Mouse (Mus musculus) left cerebral cortex, postnatal 36 days (tissue): ENCODE data around the gene Mybpc3. TPM values are rescaled to one million over a fixed set of nuclear protein-coding genes. Genes with fewer than 3 reads are reported as not detected.

Source experiments
- DNase-seq, 2 experiments: peaks; one replicate each; pipeline ENCODE4 v3.0.0; 2021 to 2022; ENCODE audit warnings: low spot score in 2 of 2, mixed read lengths in 1 of 2
- intact Hi-C: fragments of 180-260 bp; cut with DNase I; formaldehyde crosslinking; loops from one replicate; pipeline ENCODE4 v1.15.1; 2025
- total RNA-seq, 2 experiments: library from RNA; stranded (reverse); gene quantifications; 2 replicates each; pipeline ENCODE4 v1.2.3; 2021

The Mybpc3 gene
- total RNA-seq, 2 experiments from 2014 or later = 0.41 to 0.81 TPM

DNA sequence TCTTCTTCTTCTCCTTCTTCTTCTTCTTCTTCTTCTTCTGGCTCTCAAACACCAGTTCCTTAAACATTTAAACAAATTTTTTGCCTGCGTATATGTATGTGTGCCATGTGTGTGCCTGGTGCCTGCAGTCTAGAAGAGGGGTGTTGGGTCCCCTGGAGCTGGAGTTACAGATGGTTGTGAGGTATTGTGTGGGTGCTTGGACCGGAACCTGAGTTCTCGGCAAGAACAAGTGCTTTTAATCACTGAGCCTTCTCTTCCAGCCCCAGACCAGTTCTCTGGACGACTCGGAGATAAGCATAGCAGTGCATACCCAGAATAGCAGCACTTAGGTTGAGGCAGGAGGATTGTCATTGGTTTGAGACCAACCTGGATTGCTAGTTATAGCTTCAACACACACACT lies 1.1 kb upstream of the Mybpc3 start:
- intact Hi-C loops = loop anchor here (5.0 kb wide), 1 partner anchor 65 kb away; the partner anchor contains the start of gene Madd

DNA sequence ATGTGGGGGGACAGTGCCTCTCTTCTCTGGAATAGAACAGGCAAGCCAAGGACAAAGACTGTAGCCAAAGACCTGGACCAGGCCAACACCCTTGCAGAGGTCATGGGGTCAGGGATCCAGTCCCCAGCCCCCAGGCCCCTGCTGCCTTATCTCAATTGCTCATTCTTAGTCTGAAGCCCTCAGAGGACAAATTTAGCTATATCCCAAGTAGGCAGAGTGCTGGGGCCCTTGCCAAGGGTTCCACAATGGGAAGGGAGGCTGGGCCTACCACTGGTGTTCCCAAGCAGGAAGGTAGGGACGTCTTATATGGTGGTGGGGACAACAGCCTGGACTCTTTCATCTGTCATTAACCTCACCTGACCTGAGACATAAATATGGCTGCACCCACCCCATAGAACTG lies 703 bp downstream of the Mybpc3 start:
- intact Hi-C loops = loop anchor here (5.0 kb wide), 1 partner anchor 64 kb away; the partner anchor contains the start of gene Madd
- no peak for DNase-seq

More for the DNA sequence above, 1.1 kb upstream of the Mybpc3 start:
- peak; percentile 24 to 43 for DNase-seq

DNA sequence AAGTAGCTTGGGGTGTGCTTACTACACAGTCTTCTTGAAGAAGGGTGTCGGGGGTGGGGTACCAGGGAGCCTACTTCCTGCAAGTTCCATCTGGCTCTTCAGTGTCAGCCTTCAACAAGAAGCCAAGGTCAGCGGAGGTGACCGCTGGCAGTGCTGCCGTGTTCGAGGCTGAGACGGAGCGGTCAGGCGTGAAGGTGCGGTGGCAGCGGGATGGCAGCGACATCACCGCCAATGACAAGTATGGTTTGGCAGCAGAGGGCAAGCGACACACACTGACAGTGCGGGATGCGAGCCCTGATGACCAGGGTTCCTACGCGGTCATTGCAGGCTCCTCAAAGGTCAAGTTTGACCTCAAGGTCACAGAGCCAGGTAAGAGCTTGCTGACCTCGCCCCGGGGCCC lies 1.1 kb downstream of the Mybpc3 start:
- DNase-seq = no peak
- intact Hi-C loops = loop anchor here (5.0 kb wide), 1 partner anchor 63 kb away; the partner anchor contains the start of gene Madd

DNA sequence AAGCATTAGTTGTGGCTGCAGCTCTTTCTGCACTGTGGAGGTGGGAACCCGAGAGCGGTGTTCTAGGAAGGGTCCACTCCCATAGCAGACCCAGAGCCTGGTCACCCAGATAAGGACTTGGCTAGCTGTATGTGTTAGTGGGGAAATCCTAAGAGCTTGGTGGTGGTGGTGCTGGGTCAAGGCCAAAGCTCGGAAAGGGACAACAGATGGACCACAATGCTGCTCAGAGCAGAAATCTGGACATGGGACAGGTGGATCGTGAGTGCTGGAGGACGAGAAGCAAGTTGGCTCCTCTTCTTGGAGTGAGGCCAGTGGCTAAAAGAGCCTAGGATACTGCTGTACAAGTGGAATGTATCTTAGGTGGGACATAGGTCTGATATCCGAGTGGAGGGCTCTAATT lies 1.6 kb downstream of the Mybpc3 start:
- intact Hi-C loops = loop anchor here (5.0 kb wide), 1 partner anchor 63 kb away; the partner anchor contains the start of gene Madd
- DNase-seq = no peak

DNA sequence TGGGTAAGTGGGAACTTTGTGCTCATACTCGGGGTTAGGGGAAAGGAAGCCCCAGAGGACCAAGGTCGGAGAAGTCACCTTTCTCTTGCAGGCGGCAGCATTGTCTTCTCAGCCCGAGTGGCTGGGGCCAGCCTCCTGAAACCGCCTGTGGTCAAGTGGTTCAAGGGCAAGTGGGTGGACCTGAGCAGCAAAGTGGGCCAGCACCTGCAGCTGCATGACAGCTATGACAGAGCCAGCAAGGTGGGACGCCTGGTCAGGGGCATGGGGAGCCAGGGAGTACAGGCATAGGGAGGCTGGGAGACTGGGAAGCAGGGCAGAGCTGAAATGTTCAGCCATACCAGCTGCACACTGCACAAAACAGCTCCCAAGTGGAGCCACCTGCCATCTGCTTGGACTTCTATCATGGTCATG lies 2.3 kb downstream of the Mybpc3 start:
- intact Hi-C loops = no loop called here
- DNase-seq = no peak

GRCm38 (mm10) chr2:91121011-91121410 lies 3.1 kb downstream of the Mybpc3 start:
- intact Hi-C loops = no loop called here
- DNase-seq = no peak

GRCm38 (mm10) chr2:91121497-91121896 lies 3.6 kb downstream of the Mybpc3 start:
- intact Hi-C loops = no loop called here

GRCm38 (mm10) chr2:91123521-91123920 lies 5.6 kb downstream of the Mybpc3 start:
- intact Hi-C loops = no loop called here
- DNase-seq = no peak

More at GRCm38 (mm10) chr2:91121497-91121896, 3.6 kb downstream of the Mybpc3 start:
- DNase-seq = no peak

- intact Hi-C loops = no loop called here
- no peak for DNase-seq
These were observed 7.2 kb downstream of the Mybpc3 start for GRCm38 (mm10) chr2:91125101-91125500.

DNA sequence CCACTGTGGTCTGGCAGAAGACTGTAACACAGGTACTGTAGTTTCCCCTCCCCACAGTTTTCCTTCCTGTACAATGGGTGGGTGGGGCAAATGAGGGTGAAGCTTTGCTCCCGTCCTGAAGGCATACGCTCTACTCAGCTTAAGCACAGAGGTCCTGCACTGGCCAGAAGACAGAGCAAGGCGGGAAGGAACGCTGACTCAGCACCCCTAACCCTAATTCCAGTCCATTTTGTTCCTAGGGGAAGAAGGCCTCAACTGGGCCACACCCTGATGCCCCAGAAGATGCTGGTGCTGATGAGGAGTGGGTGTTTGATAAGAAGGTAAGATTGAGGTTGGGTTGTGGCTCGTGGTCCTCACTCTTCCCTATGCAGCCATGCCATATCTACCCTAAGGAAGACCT lies 10.8 kb downstream of the Mybpc3 start:
- intact Hi-C loops = no loop called here
- no peak for DNase-seq

DNA sequence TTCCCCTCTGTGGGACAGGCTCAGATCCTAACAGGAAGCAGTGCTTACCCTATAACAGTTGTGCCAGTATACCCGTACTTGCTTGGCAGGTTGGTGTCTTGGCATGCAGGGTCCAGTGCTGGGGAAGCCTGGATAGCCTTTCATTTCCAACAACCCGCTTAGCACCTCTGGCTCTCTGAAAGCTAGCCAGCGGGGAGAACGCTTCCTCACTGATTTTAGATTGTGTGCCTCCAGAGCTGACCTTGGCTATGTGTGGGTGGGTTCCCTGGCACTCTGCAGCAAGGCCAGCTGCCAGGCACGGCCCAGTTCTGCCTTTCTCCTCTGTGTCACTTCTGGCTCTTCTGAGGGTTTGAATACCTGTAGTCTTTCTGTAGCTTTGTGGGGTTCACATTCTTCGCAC lies 12.2 kb downstream of the Mybpc3 start:
- DNase-seq = no peak
- intact Hi-C loops = no loop called here

- no peak for DNase-seq
- intact Hi-C loops = no loop called here
These were observed 13.3 kb downstream of the Mybpc3 start for GRCm38 (mm10) chr2:91131251-91131650.

DNA sequence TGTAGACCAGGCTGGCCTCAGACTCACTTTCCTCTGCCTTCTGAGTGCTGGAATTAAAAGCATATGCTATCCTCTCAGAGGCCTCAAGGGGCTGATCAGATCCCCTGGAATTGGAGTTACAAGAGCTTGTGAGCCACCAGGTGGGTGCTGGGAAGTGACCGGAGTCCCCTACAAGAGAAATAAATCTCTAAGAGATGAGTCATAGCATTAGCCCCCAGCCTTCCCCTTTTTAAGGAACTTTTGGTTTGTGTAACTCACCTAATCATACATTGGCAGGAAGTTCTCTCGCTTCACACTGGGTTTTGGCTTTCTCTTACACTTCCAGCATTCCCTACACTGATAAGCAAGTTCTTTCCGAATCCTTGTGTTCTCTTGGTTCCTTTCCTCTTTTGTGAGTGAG lies 14.1 kb downstream of the Mybpc3 start:
- no peak for DNase-seq
- intact Hi-C loops = no loop called here

DNA sequence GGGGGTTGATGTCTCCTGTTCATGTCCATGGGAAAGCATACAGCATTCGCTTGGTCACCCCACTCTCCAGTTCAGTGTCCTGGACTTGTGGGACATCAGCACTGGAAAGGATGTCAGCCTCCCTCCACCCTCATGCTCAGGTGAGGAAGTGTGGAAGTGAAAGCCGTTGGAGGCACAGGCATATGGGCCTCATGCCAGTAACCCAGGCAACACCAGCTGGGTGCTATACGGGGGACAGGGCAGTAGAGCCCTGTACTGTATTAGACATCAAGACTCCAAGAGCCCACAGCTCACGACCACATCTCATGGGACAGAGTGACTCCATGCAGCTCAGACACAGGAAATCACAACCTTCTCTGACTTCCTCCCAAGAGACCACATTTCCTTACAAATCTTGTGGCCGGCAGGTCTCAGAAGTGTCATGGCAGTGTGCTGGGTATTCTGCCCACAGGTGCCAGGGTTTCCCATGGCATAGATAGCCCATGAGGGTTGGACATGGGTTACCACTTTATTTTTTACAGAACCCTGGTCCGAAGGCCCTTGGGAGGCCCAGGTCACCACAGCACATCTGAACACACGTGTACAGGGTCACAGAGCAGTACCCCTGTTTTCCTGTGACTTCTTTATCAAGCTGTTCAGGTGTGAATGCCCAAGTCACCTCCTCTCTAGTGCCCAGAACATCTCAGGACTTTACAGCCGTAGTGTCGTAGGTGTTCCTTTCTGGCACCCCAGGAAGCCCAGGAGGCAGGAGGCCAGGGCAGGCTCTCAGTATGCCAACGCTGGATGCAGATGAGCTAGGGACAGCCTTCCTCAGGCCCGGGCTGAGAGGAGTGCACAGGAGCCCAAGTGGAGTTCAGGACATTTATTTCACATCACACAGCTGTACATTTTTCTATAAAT lies 18.8 kb downstream of the Mybpc3 start:
- DNase-seq = no peak
- intact Hi-C loops = no loop called here

DNA sequence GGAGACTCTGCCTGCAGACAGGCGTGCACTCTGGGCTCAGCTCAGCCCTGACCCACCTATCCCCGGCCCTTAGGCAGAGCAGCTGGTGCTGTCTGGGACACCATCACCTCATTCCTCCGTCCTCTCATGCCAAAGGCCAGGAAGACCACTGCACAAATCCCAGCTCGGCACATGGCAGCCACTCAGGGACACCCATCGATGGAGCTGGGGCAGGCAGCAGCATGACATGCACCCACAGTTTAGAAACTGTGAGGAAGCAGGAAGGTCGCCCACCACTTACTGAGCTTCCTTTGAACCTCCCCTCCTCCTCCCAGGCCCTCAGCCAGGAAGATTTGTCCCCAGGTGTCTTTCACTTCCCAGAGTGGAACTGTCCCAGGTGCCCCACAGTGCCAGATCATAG lies 19.5 kb downstream of the Mybpc3 start:
- no peak for DNase-seq
- intact Hi-C loops = no loop called here

- DNase-seq = no peak
- intact Hi-C loops = no loop called here
These were observed 21.4 kb downstream of the Mybpc3 start for GRCm38 (mm10) chr2:91139311-91139710.

- intact Hi-C loops = no loop called here
These were observed 21.8 kb downstream of the Mybpc3 start for GRCm38 (mm10) chr2:91139764-91140163.

DNA sequence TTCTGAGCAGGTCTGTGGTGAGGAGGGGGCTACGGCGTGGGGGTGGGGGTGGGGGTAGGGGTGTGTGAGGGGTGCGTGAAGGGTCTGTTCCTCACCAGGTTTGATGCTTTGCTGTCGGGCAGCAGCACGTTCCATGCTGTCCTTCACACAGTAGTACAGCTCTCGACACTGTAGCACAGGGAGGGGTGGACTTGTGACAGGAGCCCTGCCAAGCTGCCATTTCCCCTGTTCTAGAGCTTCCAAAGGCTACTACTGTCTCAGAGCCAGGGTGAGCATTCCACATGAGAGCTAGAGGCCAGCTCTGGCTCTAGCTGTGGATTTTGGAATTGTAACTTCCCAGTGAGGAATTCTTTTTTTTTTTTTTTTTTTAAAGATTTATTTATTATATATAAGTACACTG lies 25.0 kb downstream of the Mybpc3 start:
- DNase-seq = no peak

More at GRCm38 (mm10) chr2:91139764-91140163, 21.8 kb downstream of the Mybpc3 start:
- no peak for DNase-seq

GRCm38 (mm10) chr2:91143401-91143800 lies 25.5 kb downstream of the Mybpc3 start:
- DNase-seq = no peak
- intact Hi-C loops = no loop called here

More for the DNA sequence above, 25.0 kb downstream of the Mybpc3 start:
- intact Hi-C loops = no loop called here

DNA sequence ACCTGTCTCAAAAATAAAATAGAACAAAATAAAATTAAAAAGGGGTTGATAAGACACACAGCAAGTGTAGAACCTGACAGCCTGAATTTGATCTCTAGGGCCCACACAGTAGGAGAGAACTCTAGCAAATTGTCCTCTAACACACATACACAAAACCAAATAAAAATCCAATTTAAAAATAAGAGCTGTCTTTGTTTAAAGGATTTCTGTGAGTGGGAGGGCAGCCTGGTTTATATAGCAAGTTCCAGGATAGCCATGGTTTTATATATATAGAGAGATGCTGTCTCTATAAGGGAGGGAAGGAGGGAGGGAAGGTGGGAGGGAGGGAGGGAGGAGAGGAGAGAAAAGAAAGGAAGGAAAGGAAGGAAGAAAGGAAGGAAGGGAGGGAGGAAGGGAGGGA lies 30.2 kb downstream of the Mybpc3 start:
- no peak for DNase-seq
- intact Hi-C loops = no loop called here

- intact Hi-C loops = no loop called here
- DNase-seq = no peak
These were observed 33.4 kb downstream of the Mybpc3 start for GRCm38 (mm10) chr2:91151331-91151730.
